Mouse (Mus musculus) forebrain, embryonic 11.5 days (tissue): ENCODE data around the gene Vars2. TPM values are rescaled to one million over a fixed set of nuclear protein-coding genes. Genes with fewer than 3 reads are reported as not detected.
A peak's percentile ranks its signal among the peaks of the same experiment; 100 is the strongest.

Experiments
- ATAC-seq: fragments of 200-750 bp; cut with Nextera tagmentation; replicated peaks from 2 replicates; pipeline ENCODE4 v1.8.0; 2017; ENCODE audit warnings: moderate TSS enrichment; ENCODE audit not compliant: low FRiP score
- DNase-seq: peaks from one replicate; pipeline ENCODE4 v3.0.0-alpha.2; 2017; ENCODE audit warnings: low spot score
- H3K27ac ChIP-seq: fragments of 300-500 bp; sonication (generic); 2 replicates; pipeline ENCODE4 v1.5.1; 2014; ENCODE audit warnings: low read depth, low read length
- H3K27me3 ChIP-seq: fragments of 300-500 bp; sonication (generic); 2 replicates; pipeline ENCODE4 v1.6.1; 2014; ENCODE audit warnings: mild to moderate bottlenecking, low read length, mixed read lengths; ENCODE audit not compliant: control insufficient read depth, insufficient read depth
- H3K36me3 ChIP-seq: fragments of 300-500 bp; sonication (generic); 2 replicates; pipeline ENCODE4 v1.6.1; 2014; ENCODE audit warnings: mild to moderate bottlenecking, low read length, moderate library complexity, mixed read lengths; ENCODE audit not compliant: control insufficient read depth, insufficient read depth
- H3K4me1 ChIP-seq: fragments of 300-500 bp; sonication (generic); replicated peaks from 2 replicates; pipeline ENCODE4 v1.6.1; 2014; ENCODE audit warnings: low read length, mixed read lengths; ENCODE audit not compliant: control insufficient read depth, insufficient read depth
- H3K4me2 ChIP-seq: fragments of 300-500 bp; sonication (generic); 2 replicates; pipeline ENCODE4 v1.6.1; 2014; ENCODE audit warnings: low read depth, mild to moderate bottlenecking, low read length, moderate library complexity, mixed read lengths; ENCODE audit not compliant: severe bottlenecking
- H3K4me3 ChIP-seq: fragments of 300-500 bp; sonication (generic); 2 replicates; pipeline ENCODE4 v1.5.1; 2014; ENCODE audit warnings: low read depth, low read length
- H3K9ac ChIP-seq: fragments of 300-500 bp; sonication (generic); 2 replicates; pipeline ENCODE4 v1.6.1; 2014; ENCODE audit warnings: low read length
- H3K9me3 ChIP-seq: fragments of 300-500 bp; sonication (generic); 2 replicates; pipeline ENCODE4 v1.6.1; 2016; ENCODE audit warnings: low read length, mixed read lengths; ENCODE audit not compliant: control insufficient read depth
- WGBS: fragments of 180-500 bp; shearing (Covaris S2); extraction: QIAGEN DNeasy Blood & Tissue Kit; methylation state at CpG from one replicate; pipeline ENCODE4 v1.1.7; 2014; 5-methylcytosine and 5-hydroxymethylcytosine counted together
- polyA plus RNA-seq: library from polyadenylated mRNA; unstranded; fragments of >200 nt; fragmentation: Nextera tagmentation; extraction: Ambion mirVana; gene quantifications from 2 replicates; pipeline ENCODE4 v1.2.1, GENCODE M21; 2014

Gene Vars2
- polyA plus RNA-seq, 1 experiment from 2014 or later = 19.5 TPM

- ATAC-seq (peak; percentile 44; the same call in 1 of the 2 replicates), DNase-seq (peak; percentile 81)
- Histone ChIP-seq H3K27me3 (no peaks in the 10 kb centered on the region), H3K9ac (0 out of 2 replicates have a peak overlapping the region, but pooled peaks have one; percentile 5), H3K36me3 (no peaks in the 10 kb centered on the region), H3K27ac (no peak overlapping the region), H3K4me1 (no peaks in the 10 kb centered on the region; the same call in 1 of the 2 replicates), H3K9me3 (no peaks in the 10 kb centered on the region), H3K4me2 (peak overlapping the region; percentile 46), H3K4me3 (peak overlapping the region; percentile 17)
- WGBS = 3% methylated on average over 15 of the region's 15 CpGs
Observed at GRCm38 (mm10) chr17:35635699-35636111, 31.7 kb downstream of the Vars2 start.

- Histone ChIP-seq H3K36me3 (no peaks in the 10 kb centered on the region), H3K9me3 (no peaks in the 10 kb centered on the region), H3K4me1 (no peaks in the 10 kb centered on the region; the same call in 1 of the 2 replicates), H3K27ac (no peak overlapping the region), H3K27me3 (no peaks in the 10 kb centered on the region), H3K9ac (no peak overlapping the region), H3K4me2 (no peak overlapping the region), H3K4me3 (no peak overlapping the region)
- DNase-seq (no peak), ATAC-seq (no peak)
- WGBS = 83% methylated on average over 3 of the region's 3 CpGs
Observed at GRCm38 (mm10) chr17:35635202-35635601, 32.2 kb downstream of the Vars2 start.

- DNase-seq = peak; percentile 60
- Histone ChIP-seq H3K9me3 (no peaks in the 10 kb centered on the region), H3K27me3 (no peaks in the 10 kb centered on the region), H3K4me2 (no peak overlapping the region), H3K9ac (no peak overlapping the region), H3K27ac (no peak overlapping the region), H3K4me3 (no peak overlapping the region), H3K36me3 (no peaks in the 10 kb centered on the region), H3K4me1 (no peaks in the 10 kb centered on the region; the same call in 1 of the 2 replicates)
- ATAC-seq = no peak
- 29% methylated on average over 1 of the region's 1 CpGs for WGBS
Observed at GRCm38 (mm10) chr17:35633992-35634391, 33.4 kb downstream of the Vars2 start.

GRCm38 (mm10) chr17:35626537-35626936 is 40.9 kb downstream of the Vars2 start, which contains the start of gene Gm9573:
Gene Gm9573 (minus strand): TSS chr17:35626637.
- Histone ChIP-seq H3K4me3 (no peak within 1 kb of the TSS), H3K27me3 (no peaks in the 10 kb centered on the region), H3K4me1 (no peaks in the 10 kb centered on the region), H3K9me3 (no peaks in the 10 kb centered on the region), H3K4me2 (no peak within 1 kb of the TSS), H3K36me3 (no peaks in the 10 kb centered on the region), H3K9ac (no peak within 1 kb of the TSS), H3K27ac (no peak within 1 kb of the TSS)
- ATAC-seq (no peak), DNase-seq (no peak)
- 87% methylated on average over 7 of the region's 7 CpGs for WGBS

GRCm38 (mm10) chr17:35617127-35617526 is 50.3 kb downstream of the Vars2 start:
- Histone ChIP-seq H3K4me1 (no peaks in the 10 kb centered on the region), H3K36me3 (no peaks in the 10 kb centered on the region), H3K9ac (no peak overlapping the region), H3K4me2 (no peak overlapping the region), H3K9me3 (no peaks in the 10 kb centered on the region), H3K4me3 (no peak overlapping the region), H3K27me3 (no peaks in the 10 kb centered on the region), H3K27ac (no peak overlapping the region)
- 86% methylated on average over 4 of the region's 4 CpGs for WGBS
- ATAC-seq = no peak
- DNase-seq = no peak

Other genes with a start within 250 kb of the Vars2 start
- gene H2-Q6, start 242.7 kb downstream of the Vars2 start, polyA plus RNA-seq = 0.72 and 1.2 TPM in 2 replicates
- gene H2-Q7, start 228.4 kb downstream of the Vars2 start, polyA plus RNA-seq = 10.5 and 10.6 TPM in 2 replicates
- gene H2-Q10, start 197.5 kb downstream of the Vars2 start, polyA plus RNA-seq = 0.07 and 0.12 TPM in 2 replicates
- not detected in 2 replicates for gene Pou5f1, start 161.6 kb downstream of the Vars2 start, polyA plus RNA-seq
- 58.4 and 59.4 TPM in 2 replicates for gene Tcf19, start 150.8 kb downstream of the Vars2 start, polyA plus RNA-seq
- 17.7 and 18.2 TPM in 2 replicates for gene Cchcr1, start 150.5 kb downstream of the Vars2 start, polyA plus RNA-seq
- 1.3 and 1.4 TPM in 2 replicates for gene Psors1c2, start 134.4 kb downstream of the Vars2 start, polyA plus RNA-seq
- gene Cdsn, start 115.5 kb downstream of the Vars2 start, polyA plus RNA-seq = not detected in 2 replicates
- gene 2300002M23Rik, start 100.1 kb downstream of the Vars2 start, polyA plus RNA-seq = not detected in 2 replicates
- gene Sfta2, start 66.0 kb downstream of the Vars2 start, polyA plus RNA-seq = not detected in 2 replicates
- not detected in 2 replicates for gene Gm9573, start 41.0 kb downstream of the Vars2 start, polyA plus RNA-seq
- gene Mucl3, start 23.9 kb downstream of the Vars2 start, polyA plus RNA-seq = 0.07 and 0.13 TPM in 2 replicates
- 41.2 and 47.4 TPM in 2 replicates for gene Gtf2h4, start 6.1 kb upstream of the Vars2 start, polyA plus RNA-seq
- gene Ddr1, start 37.0 kb upstream of the Vars2 start, polyA plus RNA-seq = 130 and 144 TPM in 2 replicates
- gene Ier3, start 154.1 kb upstream of the Vars2 start, polyA plus RNA-seq = 2.4 and 3.5 TPM in 2 replicates
- gene Flot1, start 155.6 kb upstream of the Vars2 start, polyA plus RNA-seq = 48.5 and 49.5 TPM in 2 replicates
- gene Tubb5, start 170.7 kb upstream of the Vars2 start, polyA plus RNA-seq = 1,583 and 1,671 TPM in 2 replicates
- 27.2 and 29.2 TPM in 2 replicates for gene Mdc1, start 173.9 kb upstream of the Vars2 start, polyA plus RNA-seq
- gene Nrm, start 193.7 kb upstream of the Vars2 start, polyA plus RNA-seq = 65.7 and 68.8 TPM in 2 replicates
- 25.1 and 28.1 TPM in 2 replicates for gene Ppp1r18, start 198.0 kb upstream of the Vars2 start, polyA plus RNA-seq
- gene Dhx16, start 212.2 kb upstream of the Vars2 start, polyA plus RNA-seq = 50.3 and 52.9 TPM in 2 replicates
- 26.9 and 29.9 TPM in 2 replicates for gene 2310061I04Rik, start 229.8 kb upstream of the Vars2 start, polyA plus RNA-seq
- 213 and 224 TPM in 2 replicates for gene Atat1, start 242.5 kb upstream of the Vars2 start, polyA plus RNA-seq
- gene Mrps18b, start 248.8 kb upstream of the Vars2 start, polyA plus RNA-seq = 66.1 and 66.8 TPM in 2 replicates
- gene Ppp1r10, start 248.8 kb upstream of the Vars2 start, polyA plus RNA-seq = 52.6 and 59.3 TPM in 2 replicates